Mouse (Mus musculus): ENCODE measurements at regions not wholly inside any gene's neighbourhood (a gene's known extent, or its start where the extent isn't known, plus 50 kb on each side); places are given as distances from the start of the nearest gene placed in this dataset.

DNA sequence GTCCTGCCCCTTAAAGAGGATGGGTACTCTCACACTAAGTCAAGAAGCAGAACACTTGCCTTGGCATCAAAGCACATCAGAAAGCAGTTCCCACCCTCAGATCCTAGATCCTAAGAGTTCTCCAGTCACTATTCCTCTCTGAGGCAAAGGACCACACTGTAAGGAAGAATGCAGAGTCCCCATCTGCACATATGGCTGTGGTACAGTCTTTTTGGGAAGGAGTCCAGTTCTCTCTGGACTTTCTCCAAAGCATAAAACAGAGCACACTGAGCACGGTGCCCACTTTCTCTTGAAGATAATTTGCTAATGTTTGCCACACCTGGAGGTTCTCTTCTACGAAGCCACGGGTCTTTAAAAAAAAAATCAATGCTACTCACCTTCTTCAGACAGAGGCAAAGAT is 238.7 kb upstream of the Lrrn1 start:
- no peak for TF ChIP-seq CTCF (IDR thresholded peaks at IDR 0.05)
- no peak for TF ChIP-seq EP300 (IDR thresholded peaks at IDR 0.05)
